Mouse (Mus musculus): ENCODE results near the gene Upf1. TPM values are rescaled to one million over a fixed set of nuclear protein-coding genes. Genes with fewer than 3 reads are reported as not detected.

Upf1 gene
- polyA plus RNA-seq (2014; fragmentation: Nextera tagmentation; extraction: Ambion mirVana), result 14.4 and 15.0 TPM in 2 replicates

DNA sequence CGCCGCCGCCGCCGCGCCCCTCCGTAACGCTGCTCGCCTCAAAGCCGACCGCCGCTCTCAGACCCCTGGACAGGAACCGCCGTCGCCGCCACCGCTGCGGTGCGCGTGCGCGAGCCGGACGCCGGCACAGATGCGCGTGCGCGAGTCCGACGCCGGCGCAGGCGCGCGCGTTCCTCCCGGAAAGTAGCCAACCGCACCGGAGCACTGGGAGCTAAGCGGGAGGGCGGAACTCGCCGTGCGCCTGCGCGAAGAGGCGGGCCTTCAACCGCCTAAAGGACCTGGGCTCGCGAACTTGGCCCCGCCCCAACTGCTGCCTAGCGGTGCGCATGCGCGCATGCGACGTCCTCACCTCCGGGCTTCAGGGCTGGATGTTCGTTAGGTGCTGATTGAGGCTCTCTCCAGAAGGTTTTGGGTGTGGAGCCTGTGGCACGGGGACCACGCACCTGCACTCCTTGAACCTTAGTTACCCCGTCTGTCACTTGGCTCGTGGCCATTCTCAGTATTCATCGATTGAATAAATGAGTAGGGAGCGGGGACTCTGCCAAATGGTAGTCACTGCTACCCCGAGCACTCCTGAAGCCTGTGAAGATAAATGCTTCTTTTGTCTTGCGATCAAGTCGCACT is at the start of gene Upf1:
TSS of gene Upf1 (minus strand) at position 85 of the 624 bp plus-strand sequence.
- Histone ChIP-seq H3K36me3 (ENCODE audit: control insufficient read depth, insufficient read depth, low read length) (peaks cover 4% of the 10 kb centered on the region; the same call in 1 of the 2 replicates), H3K27ac (ENCODE audit: low read depth, low read length) (peak within 1 kb of the TSS; percentile 90), H3K27me3 (ENCODE audit: control insufficient read depth, insufficient read depth, low read length) (no peaks in the 10 kb centered on the region; the same call in 1 of the 2 replicates), H3K4me3 (ENCODE audit: low read depth, low read length) (peak within 1 kb of the TSS; percentile 100), H3K4me2 (ENCODE audit: low read depth, low read length) (peak within 1 kb of the TSS; percentile 99), H3K4me1 (ENCODE audit: control insufficient read depth, insufficient read depth, low read length) (peaks cover 30% of the 10 kb centered on the region), H3K9ac (replicated peaks; ENCODE audit: low read depth, low read length) (peak within 1 kb of the TSS; percentile 92), H3K9me3 (ENCODE audit: control insufficient read depth, low read length) (no peaks in the 10 kb centered on the region)
- peak; percentile 88 for ATAC-seq (ENCODE audit: low read depth)
- WGBS, result under 1% methylated on average over 45 of the region's 69 CpGs

DNA sequence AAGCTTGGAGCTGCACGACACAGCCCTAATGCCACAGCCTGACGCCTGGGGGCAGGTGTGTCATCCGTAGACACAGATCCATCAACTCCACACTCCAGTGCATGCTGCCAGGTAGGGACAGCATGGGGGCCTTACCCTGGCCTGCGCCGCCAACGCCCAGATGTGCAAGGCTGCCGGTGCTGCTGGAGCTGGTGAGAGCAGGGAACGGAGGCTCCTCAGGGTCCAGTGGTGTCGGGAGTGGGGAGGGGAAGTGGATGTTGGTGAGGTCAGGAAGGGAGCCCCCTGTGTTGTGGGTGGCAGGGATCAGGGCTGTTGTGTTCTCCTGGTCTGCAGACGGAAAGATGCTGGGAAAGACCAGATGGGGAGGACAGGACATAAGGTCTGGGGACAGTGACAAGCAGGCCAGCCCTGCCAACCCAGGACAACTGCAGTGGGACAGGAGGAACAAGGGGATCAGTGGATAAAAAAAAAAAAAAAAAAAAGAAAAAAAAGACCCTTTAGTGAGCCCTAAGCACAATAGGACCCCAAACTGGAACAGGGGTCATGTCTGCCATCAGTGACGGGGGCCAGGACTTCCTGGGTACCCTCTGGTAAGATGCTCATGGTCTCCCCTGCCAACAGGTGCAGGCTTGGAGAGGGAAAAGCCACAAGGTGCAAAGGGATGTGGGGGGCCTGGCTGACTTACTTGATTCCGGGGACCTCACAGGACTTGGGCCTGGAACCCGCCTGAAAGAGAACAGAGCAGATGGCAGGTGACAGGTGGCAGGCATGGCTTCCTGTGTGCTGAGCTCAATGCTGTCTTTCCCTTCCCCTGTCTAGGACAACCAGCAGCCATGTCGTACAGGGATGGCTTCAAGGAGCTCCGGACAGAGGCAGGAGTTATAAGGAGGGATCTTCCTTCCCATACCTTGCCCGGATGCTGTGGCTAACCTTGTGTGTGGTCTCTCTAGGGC is 44.8 kb upstream of the Upf1 start:
- WGBS, result 91% methylated on average over 16 of the region's 16 CpGs
- no peak for ATAC-seq (ENCODE audit: low read depth)

DNA sequence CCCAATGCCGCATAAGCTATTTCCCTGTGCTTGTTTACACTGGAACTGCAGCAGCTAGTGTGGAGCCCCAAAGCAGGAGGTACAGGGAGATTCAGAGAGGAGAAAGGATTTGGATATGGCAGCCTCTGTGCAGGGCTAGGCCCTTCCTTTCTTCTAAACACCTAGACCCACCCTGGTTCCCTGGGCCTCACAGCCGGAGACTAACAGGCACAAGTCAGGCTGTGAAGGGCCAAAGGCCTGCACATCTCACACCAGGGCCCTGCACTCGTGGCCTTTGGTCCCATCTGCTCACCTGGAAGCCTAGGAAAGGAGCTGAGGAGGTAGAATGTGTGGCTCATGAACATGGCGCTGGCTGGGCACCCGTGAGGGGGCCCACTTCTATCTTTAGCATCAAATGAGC is 43.1 kb upstream of the Upf1 start:
- H3K9me3 ChIP-seq (ENCODE audit: control insufficient read depth, low read length), result no peaks in the 10 kb centered on the region
- H3K36me3 ChIP-seq (ENCODE audit: control insufficient read depth, insufficient read depth, low read length), result 0 out of 2 replicates have a peak, but pooled peaks cover 19% of the 10 kb centered on the region
- no peak overlapping the region for H3K27ac ChIP-seq (ENCODE audit: low read depth, low read length)
- H3K27me3 ChIP-seq (ENCODE audit: control insufficient read depth, insufficient read depth, low read length), result no peaks in the 10 kb centered on the region
- no peak overlapping the region for H3K4me2 ChIP-seq (ENCODE audit: low read depth, low read length)
- no peaks in the 10 kb centered on the region for H3K4me1 ChIP-seq (ENCODE audit: control insufficient read depth, insufficient read depth, low read length)
- H3K9ac ChIP-seq (replicated peaks; ENCODE audit: low read depth, low read length), result no peak overlapping the region
- ATAC-seq (ENCODE audit: low read depth), result no peak
- 77% methylated on average over 5 of the region's 5 CpGs for WGBS
- no peak overlapping the region for H3K4me3 ChIP-seq (ENCODE audit: low read depth, low read length)

More for the DNA sequence above, 44.8 kb upstream of the Upf1 start:
- no peak overlapping the region for H3K9ac ChIP-seq (replicated peaks; ENCODE audit: low read depth, low read length)
- H3K36me3 ChIP-seq (ENCODE audit: control insufficient read depth, insufficient read depth, low read length), result 0 out of 2 replicates have a peak, but pooled peaks cover 8% of the 10 kb centered on the region
- H3K27me3 ChIP-seq (ENCODE audit: control insufficient read depth, insufficient read depth, low read length), result no peaks in the 10 kb centered on the region
- H3K9me3 ChIP-seq (ENCODE audit: control insufficient read depth, low read length), result no peaks in the 10 kb centered on the region
- H3K4me1 ChIP-seq (ENCODE audit: control insufficient read depth, insufficient read depth, low read length), result no peaks in the 10 kb centered on the region
- H3K27ac ChIP-seq (ENCODE audit: low read depth, low read length), result no peak overlapping the region
- no peak overlapping the region for H3K4me3 ChIP-seq (ENCODE audit: low read depth, low read length)
- H3K4me2 ChIP-seq (ENCODE audit: low read depth, low read length), result no peak overlapping the region

DNA sequence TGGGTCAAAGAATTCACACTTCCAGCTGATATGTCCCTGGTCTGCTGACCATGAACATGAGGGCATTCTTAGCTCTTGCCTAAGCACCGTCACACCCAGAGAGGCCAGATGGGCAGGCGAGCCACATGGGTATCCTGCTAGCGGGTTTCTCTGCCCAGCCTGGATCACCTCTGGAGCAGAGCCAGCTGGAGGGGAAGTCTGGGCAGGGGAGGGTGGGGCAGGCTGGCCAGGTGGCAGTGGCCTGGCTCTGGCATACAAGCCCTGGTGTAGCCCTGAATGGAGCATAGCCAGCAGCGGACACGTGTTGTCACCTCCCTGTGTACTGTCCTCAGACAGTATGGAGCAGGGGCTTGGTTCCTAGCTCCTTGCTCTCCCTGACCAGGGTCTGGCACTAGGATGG is 42.6 kb upstream of the Upf1 start:
- WGBS, result 77% methylated on average over 5 of the region's 5 CpGs
- no peak overlapping the region for H3K27ac ChIP-seq (ENCODE audit: low read depth, low read length)
- ATAC-seq (ENCODE audit: low read depth), result no peak

GRCm38 (mm10) chr8:70394269-70394998 is 41.4 kb upstream of the Upf1 start:
- H3K9ac ChIP-seq (replicated peaks; ENCODE audit: low read depth, low read length), result no peak overlapping the region
- H3K4me3 ChIP-seq (ENCODE audit: low read depth, low read length), result no peak overlapping the region
- H3K27me3 ChIP-seq (ENCODE audit: control insufficient read depth, insufficient read depth, low read length), result no peaks in the 10 kb centered on the region
- H3K4me1 ChIP-seq (ENCODE audit: control insufficient read depth, insufficient read depth, low read length), result no peaks in the 10 kb centered on the region
- H3K36me3 ChIP-seq (ENCODE audit: control insufficient read depth, insufficient read depth, low read length), result peaks cover 16% of the 10 kb centered on the region; the same call in 1 of the 2 replicates
- no peak overlapping the region for H3K27ac ChIP-seq (ENCODE audit: low read depth, low read length)
- WGBS, result 91% methylated on average over 8 of the region's 8 CpGs
- no peak overlapping the region for H3K4me2 ChIP-seq (ENCODE audit: low read depth, low read length)
- H3K9me3 ChIP-seq (ENCODE audit: control insufficient read depth, low read length), result no peaks in the 10 kb centered on the region
- no peak for ATAC-seq (ENCODE audit: low read depth)

More for the DNA sequence above, 42.6 kb upstream of the Upf1 start:
- Histone ChIP-seq H3K27me3 (ENCODE audit: control insufficient read depth, insufficient read depth, low read length) (no peaks in the 10 kb centered on the region), H3K4me3 (ENCODE audit: low read depth, low read length) (no peak overlapping the region), H3K9ac (replicated peaks; ENCODE audit: low read depth, low read length) (no peak overlapping the region), H3K4me2 (ENCODE audit: low read depth, low read length) (no peak overlapping the region), H3K4me1 (ENCODE audit: control insufficient read depth, insufficient read depth, low read length) (no peaks in the 10 kb centered on the region), H3K36me3 (ENCODE audit: control insufficient read depth, insufficient read depth, low read length) (0 out of 2 replicates have a peak, but pooled peaks cover 23% of the 10 kb centered on the region), H3K9me3 (ENCODE audit: control insufficient read depth, low read length) (no peaks in the 10 kb centered on the region)

- H3K27me3 ChIP-seq (ENCODE audit: control insufficient read depth, insufficient read depth, low read length), result no peaks in the 10 kb centered on the region
- WGBS, result 82% methylated on average over 5 of the region's 5 CpGs
- no peaks in the 10 kb centered on the region for H3K9me3 ChIP-seq (ENCODE audit: control insufficient read depth, low read length)
- no peak overlapping the region for H3K9ac ChIP-seq (replicated peaks; ENCODE audit: low read depth, low read length)
- peaks cover 16% of the 10 kb centered on the region; the same call in 1 of the 2 replicates for H3K36me3 ChIP-seq (ENCODE audit: control insufficient read depth, insufficient read depth, low read length)
- no peak for ATAC-seq (ENCODE audit: low read depth)
- no peaks in the 10 kb centered on the region for H3K4me1 ChIP-seq (ENCODE audit: control insufficient read depth, insufficient read depth, low read length)
- H3K27ac ChIP-seq (ENCODE audit: low read depth, low read length), result no peak overlapping the region
- H3K4me3 ChIP-seq (ENCODE audit: low read depth, low read length), result no peak overlapping the region
- H3K4me2 ChIP-seq (ENCODE audit: low read depth, low read length), result no peak overlapping the region
These were observed 40.0 kb upstream of the Upf1 start for GRCm38 (mm10) chr8:70393087-70393486.

GRCm38 (mm10) chr8:70389678-70390077 is 36.6 kb upstream of the Upf1 start:
- H3K27me3 ChIP-seq (ENCODE audit: control insufficient read depth, insufficient read depth, low read length), result no peaks in the 10 kb centered on the region
- H3K9me3 ChIP-seq (ENCODE audit: control insufficient read depth, low read length), result no peaks in the 10 kb centered on the region
- H3K27ac ChIP-seq (ENCODE audit: low read depth, low read length), result no peak overlapping the region
- ATAC-seq (ENCODE audit: low read depth), result no peak
- H3K4me1 ChIP-seq (ENCODE audit: control insufficient read depth, insufficient read depth, low read length), result no peaks in the 10 kb centered on the region
- H3K4me3 ChIP-seq (ENCODE audit: low read depth, low read length), result no peak overlapping the region
- H3K36me3 ChIP-seq (ENCODE audit: control insufficient read depth, insufficient read depth, low read length), result peaks cover 39% of the 10 kb centered on the region
- 90% methylated on average over 2 of the region's 2 CpGs for WGBS
- H3K9ac ChIP-seq (replicated peaks; ENCODE audit: low read depth, low read length), result no peak overlapping the region
- no peak overlapping the region for H3K4me2 ChIP-seq (ENCODE audit: low read depth, low read length)

DNA sequence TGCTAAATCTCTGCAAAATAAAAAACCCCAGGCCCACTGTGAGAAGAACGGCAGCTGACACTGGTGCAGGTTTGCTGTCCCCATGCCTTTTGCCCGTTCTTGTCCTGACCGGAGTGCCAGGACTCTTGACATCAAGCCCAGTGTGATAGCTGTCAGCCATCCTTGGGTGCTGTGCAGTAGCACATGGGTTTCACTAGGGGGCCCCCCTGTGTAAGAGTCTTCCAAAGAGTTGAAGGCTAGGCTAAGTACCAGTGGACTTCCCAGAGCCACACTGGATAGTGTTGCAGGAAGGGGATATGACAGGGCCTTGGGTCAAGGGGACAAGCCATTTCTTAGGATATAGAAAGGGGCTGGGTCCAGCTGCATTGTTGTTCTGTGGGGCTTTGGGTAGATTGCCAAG is 30.2 kb upstream of the Upf1 start:
- Histone ChIP-seq H3K36me3 (ENCODE audit: control insufficient read depth, insufficient read depth, low read length) (peaks cover 24% of the 10 kb centered on the region), H3K9ac (replicated peaks; ENCODE audit: low read depth, low read length) (no peak overlapping the region), H3K27me3 (ENCODE audit: control insufficient read depth, insufficient read depth, low read length) (peaks cover 8% of the 10 kb centered on the region), H3K4me3 (ENCODE audit: low read depth, low read length) (no peak overlapping the region), H3K4me2 (ENCODE audit: low read depth, low read length) (no peak overlapping the region), H3K4me1 (ENCODE audit: control insufficient read depth, insufficient read depth, low read length) (no peaks in the 10 kb centered on the region), H3K9me3 (ENCODE audit: control insufficient read depth, low read length) (no peaks in the 10 kb centered on the region), H3K27ac (ENCODE audit: low read depth, low read length) (no peak overlapping the region)
- WGBS, result 52% methylated on average over 3 of the region's 3 CpGs
- ATAC-seq (ENCODE audit: low read depth), result peak; percentile 49; the same call in 1 of the 2 replicates

All from neural tube, embryonic 14.5 days (tissue).